Mouse (Mus musculus): Measurements from ENCODE around the gene Rbm20.

Gene Rbm20

DNA sequence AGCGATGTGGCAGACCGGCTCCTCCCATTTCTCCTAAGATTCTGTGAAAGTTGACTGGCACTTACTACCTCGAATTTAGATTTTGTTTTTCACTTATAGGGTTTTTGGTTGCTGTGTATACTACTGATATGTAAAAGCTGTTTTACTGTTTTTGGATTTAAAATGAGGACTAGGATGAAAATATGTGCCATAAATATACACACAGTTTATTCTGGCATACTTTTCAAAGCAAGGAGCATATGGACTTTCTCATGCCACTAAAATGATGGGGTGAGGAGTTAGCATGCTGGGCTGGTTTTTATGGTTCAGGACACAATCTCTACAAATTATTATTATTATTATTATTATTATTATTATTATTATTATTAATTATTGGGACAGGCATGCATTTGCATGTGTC lies 133.5 kb downstream of the Rbm20 start:
- DNase-seq (ENCODE audit: low spot score in 2 of 2), result no peak

DNA sequence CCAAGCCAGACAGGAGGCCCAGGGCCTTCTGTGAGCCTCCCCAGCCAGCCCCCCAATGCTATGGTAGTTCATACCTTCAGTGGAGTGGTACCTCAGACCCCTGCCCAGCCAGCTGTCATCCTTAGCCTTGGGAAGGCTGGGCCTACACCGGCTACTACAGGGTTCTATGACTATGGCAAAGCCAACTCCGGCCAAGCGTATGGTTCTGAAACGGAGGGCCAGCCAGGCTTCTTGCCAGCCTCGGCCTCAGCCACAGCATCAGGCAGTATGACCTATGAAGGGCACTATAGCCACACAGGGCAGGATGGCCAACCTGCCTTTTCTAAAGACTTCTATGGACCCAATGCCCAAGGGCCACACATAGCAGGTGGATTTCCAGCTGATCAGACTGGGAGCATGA lies 136.5 kb downstream of the Rbm20 start:
- no peak for DNase-seq (ENCODE audit: low spot score in 2 of 2)

DNA sequence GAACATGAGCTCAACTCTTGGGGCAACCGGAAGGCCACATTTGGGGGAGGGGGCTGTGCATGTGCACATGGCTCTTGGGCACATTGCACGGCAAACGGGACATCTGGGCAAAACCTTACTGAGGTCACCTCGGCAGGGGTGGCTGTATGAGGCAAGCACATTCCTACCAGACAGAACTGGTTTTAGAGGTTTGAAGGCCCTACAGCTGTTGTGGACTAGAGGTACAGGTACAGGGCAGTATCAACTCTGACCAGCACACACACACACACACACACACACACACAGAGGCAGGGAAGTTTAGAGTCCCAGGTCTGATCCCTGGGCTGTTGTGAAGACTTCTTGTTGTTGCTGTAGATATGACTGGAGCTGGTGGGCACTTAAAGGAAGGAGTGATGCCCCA lies 138.6 kb downstream of the Rbm20 start:
- no peak for DNase-seq (ENCODE audit: low spot score in 2 of 2)

DNA sequence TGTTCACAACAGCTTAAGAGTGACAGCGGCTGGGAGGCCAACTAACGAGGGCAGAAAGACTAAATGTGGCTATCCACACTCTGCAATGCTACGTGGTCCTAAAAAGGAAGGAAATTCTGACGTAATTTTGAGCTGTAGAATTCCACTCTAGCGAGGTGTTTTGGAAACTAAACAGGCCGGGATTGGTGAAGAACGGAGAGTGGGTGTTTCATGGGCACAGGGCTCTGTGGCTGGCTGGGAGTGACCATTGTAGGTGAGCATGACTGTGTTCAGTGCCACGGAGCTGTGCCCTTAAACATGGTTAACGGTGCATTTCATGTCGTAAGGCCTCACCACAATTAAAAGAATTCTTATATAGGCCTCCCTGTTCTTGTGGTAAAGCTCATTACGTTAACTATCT lies 139.1 kb downstream of the Rbm20 start:
- no peak for DNase-seq (ENCODE audit: low spot score in 2 of 2)

DNA sequence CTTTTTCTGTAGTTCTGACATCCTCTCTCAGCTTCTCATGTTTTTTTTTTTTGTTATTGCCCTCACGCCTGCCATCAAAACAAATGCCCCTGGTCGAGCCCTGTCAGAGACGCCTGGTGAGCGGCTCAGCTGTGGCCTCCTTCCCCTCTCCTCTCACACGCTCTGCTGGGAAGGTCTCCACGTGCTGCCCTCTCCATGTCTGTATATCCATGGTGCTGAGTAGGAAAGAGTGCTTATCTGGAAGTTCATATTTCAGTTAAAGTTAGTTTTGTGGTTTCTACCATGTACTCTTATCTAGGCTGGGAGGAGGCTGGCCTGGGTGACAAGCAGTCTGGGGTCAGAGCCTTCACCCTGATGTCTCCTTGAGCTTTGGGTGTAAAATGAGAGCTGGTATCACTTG lies 142.2 kb downstream of the Rbm20 start:
- DNase-seq (ENCODE audit: low spot score in 2 of 2), result no peak

DNA sequence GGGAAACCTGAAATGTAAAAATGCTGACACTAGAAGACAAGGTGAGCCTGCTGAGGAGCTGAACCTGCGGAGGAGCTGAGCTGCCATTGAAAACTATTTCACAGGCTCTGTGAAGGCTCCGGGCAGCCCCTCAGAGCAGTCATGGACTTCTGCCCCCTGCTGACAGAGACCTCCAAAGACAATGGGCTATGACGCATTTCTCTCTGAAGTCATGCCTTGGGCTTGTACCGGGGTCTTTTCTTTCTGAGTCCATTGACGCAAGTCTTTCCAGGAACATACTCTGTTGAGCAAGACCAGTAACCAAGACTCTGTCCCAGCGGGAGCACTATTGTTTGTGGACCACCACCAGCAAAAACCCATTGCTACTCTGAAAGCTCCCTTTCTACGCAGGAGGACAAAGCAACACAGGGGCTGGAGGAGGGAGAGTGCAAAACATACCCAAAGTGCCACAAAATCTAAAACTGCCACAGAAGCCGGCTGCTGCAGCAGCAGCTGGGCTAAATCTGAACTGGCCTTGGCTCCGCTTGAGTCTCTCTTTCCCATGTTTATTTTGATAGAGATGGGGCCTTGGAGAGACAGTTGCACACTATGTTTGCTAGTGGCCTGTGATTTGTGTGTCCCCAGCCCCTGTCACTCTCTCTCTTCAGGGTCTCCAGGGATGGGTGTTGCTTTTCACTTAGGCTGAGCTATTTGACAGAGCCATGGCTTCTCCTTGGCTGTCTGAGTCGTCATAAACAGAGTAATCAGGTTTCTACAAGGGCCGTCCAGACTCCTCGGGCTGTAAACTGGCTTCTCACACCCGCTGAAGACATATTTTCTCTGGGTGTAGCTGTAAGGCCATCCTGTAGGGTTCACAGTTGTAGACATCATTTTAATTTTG lies 144.4 kb downstream of the Rbm20 start:
- no peak for DNase-seq (ENCODE audit: low spot score in 2 of 2)

DNA sequence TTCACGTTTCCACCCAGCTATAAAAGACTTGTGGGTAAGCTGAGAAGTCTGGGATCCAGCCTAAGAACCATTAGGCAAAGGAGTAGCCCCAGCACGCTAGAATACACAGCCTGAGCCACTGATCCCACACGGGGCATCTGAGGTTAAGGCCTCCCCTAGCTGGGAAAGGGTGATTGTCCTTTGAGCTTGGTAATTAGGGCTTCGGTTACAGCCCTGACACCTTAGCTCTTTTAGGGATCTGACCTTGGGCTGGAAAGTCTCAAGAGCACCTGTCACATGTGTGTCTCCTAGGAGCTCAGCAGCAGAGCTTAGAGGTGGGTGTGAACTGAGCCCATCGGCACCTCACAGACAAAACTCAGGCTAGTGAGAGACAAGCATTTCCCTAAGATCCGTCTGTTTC lies 146.7 kb downstream of the Rbm20 start:
- no peak for DNase-seq (ENCODE audit: low spot score in 2 of 2)

DNA sequence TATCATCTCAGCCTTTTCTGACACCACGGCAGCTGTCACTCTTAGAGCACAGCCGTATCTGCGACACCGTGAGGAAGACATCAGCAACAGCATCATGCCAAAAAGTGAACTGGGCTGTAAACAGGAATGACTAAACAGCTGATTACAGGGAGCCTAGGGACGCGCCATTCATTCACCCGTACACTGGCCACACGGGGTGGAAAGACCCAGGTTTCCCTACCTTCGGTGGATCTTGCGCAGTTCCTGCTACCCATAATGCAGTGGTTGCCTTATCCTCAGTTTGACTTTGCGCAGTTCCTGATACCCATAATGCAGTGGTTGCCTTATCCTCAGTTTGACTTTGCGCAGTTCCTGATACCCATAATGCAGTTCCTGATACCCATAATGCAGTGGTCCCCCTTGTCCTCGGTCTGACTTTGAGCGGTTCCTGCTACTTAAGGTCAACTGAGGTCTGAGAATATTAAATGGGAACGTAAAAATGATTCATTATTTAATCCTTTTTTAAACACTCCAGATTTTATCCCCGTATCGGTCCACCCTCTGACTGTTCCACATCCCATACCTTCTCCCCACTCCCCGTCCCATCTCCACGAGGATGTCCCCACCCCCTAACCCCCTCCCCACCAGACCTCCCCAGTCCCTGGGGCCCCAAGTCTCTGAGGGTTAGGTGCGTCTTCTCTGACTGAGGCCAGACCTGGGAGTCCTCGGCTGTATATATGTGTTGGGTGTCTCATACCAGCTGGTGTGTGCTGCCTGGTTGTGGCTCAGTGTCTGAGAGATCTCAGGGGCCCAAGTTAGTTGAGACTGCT lies 148.0 kb downstream of the Rbm20 start:
- DNase-seq (ENCODE audit: low spot score in 2 of 2), result no peak

DNA sequence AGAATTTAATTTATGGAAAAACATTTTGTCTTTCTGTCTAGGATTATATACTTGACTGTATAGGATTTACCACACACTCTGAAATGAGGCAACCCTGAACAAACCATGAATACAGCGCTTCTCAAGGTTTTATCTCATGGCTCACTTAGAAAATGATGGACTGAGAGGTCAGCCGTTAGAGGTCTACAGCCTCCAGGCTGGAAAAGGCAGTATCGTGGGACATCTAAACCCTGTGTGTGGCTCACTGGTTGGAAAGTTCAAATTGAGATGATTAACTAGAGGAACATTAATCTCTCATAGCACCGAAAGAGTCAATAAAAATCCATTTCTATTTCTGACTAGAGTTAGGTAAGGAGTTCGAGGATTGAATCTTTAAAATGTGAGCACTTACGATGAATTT lies 152.9 kb downstream of the Rbm20 start:
- DNase-seq (ENCODE audit: low spot score in 2 of 2), result no peak

DNA sequence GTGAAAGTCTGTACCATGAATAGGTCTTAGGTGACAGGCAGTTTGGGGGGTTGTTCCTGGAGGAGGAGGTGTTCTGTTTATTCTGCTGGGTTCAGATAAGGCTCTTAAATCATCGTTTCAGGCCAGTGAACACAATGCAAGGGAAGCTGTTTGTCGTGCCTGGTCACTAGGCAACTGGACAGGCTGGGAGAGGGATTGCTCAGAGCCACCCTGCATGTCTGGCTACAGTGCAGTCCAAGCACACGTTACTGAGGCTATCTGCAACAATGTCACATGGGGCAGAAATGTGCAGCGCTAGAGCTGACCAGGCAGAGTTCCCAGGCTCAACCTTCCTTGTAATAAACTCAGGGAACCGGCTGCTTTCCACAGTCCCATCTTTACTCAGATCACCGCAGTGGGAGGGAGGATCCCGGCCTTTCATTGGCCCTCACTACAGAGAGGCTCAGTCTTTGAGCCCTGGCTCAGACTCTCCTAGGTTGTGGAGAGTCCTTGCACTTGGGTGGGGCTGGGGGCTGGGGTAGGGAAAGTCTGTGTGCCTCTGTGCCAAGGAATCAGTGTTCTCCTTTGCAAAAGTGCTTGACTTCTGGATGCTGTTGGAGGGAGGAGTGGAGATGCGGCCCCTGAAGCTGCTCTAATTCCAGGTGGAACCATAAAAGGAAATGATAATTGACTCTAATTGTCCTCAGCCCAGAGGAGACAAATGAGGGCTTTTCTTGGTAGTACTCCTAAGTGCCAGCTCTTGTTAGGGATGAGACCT lies 153.5 kb downstream of the Rbm20 start:
- no peak for DNase-seq (ENCODE audit: low spot score in 2 of 2)

DNA sequence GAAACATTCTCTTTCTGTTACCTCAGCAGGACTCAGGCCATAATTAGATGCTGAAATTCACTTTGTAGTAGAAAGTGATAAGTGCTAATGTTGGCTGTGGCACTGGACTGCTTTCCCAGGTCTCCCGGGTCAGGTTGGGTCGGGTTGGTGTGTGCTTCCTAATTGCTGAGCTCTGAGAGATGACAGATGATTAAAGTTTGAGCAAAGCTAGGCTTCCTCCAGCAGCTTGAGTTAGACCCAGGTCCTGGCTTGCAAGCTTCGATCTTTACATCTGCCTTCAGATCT lies 154.0 kb downstream of the Rbm20 start:
- no peak for DNase-seq (ENCODE audit: low spot score in 2 of 2)

DNA sequence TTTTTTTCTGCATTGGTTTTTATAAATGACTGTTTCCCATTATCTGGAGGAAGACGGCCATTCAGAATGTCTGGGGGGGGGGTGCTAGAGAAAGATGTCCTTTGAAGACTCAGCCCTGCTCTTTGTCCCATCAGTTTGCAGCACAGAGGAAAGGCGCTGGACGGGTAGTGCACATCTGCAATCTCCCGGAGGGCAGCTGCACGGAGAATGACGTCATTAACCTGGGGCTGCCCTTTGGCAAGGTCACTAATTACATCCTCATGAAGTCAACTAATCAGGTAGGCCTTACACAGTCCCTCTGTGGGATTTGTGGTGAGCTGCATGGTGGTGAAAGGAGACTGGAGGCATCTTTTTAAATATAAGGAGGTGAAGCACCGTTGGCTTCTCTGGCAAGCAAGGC lies 155.4 kb downstream of the Rbm20 start:
- DNase-seq (ENCODE audit: low spot score in 2 of 2), result no peak

DNA sequence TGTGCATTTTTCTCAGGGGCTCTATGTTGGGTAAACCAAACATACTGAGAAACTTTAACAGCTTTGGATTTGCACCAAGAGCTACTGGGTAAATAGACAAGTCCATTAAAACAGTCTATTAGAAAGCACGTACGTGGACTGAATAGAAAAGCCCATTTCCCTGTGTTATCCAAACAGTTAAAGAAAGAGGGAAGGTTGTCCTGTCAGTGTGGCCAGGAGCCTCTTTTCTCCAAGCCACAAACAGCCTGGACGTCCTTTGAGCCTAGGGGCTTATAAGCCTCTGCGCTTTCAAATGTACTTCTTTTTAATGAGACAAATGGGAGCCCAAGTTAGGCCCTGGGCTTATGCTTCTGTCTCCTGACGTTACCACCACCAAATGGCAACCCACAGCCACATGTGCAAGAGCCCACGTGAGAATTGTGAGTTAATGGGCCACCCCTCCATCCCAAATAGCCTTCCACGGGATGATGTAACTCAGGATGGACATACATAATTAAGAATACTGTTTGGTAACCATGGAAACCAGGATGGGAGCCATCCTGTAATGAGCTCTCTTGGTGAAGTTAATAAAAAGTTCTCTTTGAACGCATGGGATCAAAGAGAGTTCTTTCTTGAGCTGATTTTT lies 156.8 kb downstream of the Rbm20 start:
- DNase-seq (ENCODE audit: low spot score in 2 of 2), result no peak

DNA sequence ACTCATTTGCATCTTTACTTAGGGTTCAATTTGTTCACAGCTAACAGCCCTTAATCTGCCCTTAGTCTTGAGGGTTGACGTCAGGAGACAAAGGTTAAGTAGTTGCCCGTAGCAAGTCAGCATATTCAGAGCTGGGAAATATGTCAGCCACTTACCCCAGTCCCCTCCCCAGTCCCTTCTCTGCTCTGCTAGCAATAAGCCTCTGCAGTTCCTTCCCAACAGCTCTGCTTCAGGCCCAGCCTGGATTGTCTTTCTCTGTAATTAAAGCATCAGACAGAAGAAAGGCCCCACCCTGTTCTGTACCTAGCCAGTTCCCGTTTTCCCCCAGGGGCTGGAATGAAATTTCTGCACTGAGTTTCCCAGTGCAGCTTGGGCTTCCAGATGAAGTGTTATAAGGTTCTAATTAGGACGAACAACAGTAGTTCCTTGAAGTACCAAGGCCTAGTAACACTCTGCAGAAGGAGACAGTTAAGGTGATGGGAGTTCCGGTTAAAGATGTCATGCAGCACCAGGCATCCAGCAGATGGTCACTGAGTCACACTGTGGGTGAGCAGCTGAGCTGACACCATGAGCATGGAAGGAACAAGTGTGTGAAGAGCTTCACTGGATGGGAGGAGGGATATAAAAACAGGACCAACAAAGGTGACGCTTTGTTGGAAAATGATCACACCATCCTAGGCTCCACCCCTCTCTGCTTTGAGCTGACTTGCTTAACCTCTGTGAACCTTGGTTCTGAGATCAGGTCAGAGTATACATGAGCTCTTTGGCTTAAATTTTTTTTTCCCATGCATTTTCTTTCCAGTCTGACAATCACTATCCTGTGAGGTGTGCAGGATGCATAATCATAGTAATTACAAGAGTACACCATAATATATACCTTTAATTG lies 159.7 kb downstream of the Rbm20 start:
- no peak for DNase-seq (ENCODE audit: low spot score in 2 of 2)

DNA sequence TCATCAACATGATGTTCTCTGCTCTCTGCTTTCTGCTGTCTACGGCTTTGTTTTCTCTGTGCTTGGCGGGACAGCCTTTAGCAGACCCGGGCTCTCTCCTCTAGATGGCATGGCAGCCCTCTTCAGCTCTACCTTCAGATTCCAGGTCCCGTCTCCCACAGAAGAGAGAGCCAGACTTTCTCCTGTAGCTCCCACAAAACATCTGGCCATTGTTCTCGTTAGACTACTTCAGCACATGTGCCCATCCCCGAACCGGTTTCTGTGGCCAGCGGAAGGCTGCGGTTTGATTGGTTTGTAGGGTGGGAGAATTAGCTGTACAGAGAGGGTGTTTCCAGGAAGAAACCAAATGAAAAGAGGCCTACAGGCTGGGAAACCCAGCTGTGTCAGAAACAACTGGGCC lies 161.7 kb downstream of the Rbm20 start:
- no peak for DNase-seq (ENCODE audit: low spot score in 2 of 2)

DNA sequence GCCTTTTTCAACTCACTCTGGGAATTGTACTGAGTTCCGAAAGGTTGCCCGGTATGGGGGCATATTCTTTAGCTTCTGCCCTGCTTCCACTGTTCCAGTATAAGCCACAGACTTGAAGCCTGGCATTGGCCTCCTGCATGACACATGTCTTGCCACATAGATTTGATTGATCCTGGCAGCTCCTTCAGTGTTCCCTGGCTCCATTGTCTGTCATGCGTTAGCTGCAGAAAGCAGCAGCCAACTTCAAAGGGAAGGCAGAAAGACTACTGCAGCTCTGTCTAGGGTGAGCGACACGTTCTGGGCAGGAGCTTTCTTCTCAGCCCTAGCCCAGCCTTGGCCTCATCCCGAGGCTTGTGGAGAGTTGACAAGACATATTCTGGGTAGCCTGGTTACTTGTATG lies 162.7 kb downstream of the Rbm20 start:
- DNase-seq (ENCODE audit: low spot score in 2 of 2), result no peak

DNA sequence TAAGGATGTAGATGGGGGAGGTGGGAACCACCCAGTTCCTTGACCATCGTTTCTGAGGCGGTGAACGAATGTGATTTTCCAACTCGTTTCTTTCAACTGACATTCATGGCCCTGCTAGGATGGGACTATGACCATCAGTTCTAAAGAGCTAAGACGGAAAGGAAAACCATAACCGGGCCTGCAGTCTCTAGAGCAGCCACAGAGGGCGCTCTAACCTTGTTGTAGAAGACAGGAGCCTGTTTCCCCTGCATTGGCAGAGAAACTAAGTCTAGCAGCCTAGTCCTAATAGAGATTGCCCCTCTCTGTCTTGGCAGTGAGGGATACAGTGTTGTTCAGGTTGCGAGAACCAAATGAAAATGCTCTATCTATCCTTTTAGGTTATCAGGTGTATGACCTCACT lies 164.8 kb downstream of the Rbm20 start:
- no peak for DNase-seq (ENCODE audit: low spot score in 2 of 2)

DNA sequence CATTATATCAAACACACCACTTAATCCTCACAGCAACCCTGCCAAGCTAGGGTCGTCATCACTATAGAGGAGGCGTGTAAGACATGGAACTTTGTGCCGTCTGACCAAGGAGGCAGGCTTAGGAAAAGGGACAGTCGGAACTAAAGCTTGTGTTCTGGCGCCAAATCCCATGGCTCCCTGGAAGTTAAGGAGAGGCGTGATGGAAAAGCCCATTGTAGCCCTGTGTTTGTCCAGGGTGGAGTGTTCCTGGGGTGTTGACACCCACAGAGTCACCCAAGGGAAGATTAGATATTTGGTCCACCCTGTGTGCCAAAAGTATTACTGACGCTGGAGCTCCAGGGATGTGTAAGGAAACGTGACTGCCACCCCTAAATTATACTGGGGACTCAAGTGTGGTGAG lies 166.9 kb downstream of the Rbm20 start:
- DNase-seq (ENCODE audit: low spot score in 2 of 2), result no peak

DNA sequence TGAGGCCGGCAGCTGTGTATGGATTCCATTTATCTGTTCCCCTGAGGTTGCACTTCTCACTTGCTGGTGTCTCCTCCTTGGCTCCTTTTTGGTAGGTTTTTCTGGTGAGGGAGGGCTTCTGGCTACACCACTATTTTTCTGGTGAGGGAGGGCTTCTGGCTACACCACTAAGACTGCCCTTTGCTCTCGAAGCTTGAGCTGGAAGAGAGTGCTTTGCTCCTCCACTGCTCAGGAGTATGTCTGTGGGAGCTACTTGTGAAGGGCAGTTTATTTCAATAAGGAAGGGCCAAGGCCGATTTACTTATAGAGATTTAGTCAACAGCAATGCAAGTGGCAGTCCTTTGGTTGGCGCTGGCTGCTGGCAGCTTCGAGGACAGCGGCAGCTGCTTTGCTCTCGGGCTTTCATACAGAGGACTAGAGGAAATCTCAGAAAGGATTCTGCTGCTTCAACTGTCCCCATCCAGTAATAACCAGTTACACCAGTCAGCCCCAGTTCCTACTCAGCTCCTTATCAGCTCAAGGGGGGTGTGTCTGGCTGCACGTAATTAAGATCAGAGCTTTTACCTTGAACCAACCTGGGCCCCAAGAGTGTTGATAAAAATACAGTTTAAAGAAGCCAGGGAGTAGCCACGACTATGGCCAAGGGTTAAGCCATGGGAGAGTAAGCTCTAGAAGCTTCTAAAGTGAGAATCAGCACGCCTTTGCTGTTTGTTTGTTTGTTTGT lies 171.3 kb downstream of the Rbm20 start:
- no peak for DNase-seq (ENCODE audit: low spot score in 2 of 2)

DNA sequence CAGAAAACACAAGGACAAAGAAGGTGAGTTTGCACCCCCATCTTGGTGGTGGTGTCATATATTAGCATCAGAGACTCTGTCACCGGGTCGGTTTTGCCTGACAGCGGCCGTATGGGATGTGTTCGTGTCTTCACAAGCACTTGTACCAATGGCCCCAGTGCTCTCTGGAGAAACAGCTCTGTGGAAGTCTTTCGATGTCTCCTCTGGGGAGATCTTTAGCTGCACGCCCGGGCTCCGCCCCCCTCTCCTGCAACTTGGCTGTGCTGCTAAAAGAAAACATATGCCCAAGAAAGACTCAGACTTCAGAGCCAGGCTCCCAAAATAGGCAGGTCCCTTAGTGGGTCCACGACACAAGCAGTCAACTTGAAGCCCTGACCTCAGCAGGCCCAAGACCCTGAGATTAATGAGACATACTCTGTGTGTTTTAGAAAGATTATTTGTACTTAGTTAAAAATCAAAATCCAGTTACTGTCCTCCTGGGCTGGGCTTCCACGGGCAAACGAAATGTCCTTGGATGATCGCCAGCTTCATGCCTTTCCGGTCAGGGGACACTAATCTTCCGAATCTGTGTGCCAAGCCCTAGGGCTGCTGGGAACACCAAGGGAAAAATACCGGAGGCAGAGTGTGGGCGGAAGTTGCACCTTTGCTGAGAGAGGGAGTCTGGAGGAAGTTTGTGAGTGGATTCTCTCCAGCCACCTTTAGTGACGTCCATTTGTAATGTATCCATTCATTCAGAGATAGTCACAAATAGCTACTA lies 173.2 kb downstream of the Rbm20 start:
- peak in 1 of 2 experiments; percentile 26 for DNase-seq (ENCODE audit: low spot score in 2 of 2)
